Mouse (Mus musculus) liver, postnatal 0 days (tissue): ENCODE measurements around the gene Akap2.

Source experiments
- CTCF ChIP-seq: sonication (generic); IDR thresholded peaks from 2 replicates; pipeline ENCODE4 v1.5.1; 2016; ENCODE audit warnings: antibody characterized with exemption, low read depth
- EP300 ChIP-seq: IDR thresholded peaks from 2 replicates; pipeline ENCODE4 v1.6.1; 2016; ENCODE audit warnings: antibody characterized with exemption, low read depth, mild to moderate bottlenecking

- TF ChIP-seq CTCF, result no peak
- TF ChIP-seq EP300, result no peak
These were observed 174.6 kb downstream of the Akap2 start for GRCm38 (mm10) chr4:57892001-57892586.
